Mouse (Mus musculus): ENCODE measurements around the gene Adora2b. TPM values are rescaled to one million over a fixed set of nuclear protein-coding genes. Genes with fewer than 3 reads are reported as not detected.

The Adora2b gene
- 3.2 to 12.4 TPM (median 7.9 TPM) in 3 replicates for total RNA-seq (2017)

DNA sequence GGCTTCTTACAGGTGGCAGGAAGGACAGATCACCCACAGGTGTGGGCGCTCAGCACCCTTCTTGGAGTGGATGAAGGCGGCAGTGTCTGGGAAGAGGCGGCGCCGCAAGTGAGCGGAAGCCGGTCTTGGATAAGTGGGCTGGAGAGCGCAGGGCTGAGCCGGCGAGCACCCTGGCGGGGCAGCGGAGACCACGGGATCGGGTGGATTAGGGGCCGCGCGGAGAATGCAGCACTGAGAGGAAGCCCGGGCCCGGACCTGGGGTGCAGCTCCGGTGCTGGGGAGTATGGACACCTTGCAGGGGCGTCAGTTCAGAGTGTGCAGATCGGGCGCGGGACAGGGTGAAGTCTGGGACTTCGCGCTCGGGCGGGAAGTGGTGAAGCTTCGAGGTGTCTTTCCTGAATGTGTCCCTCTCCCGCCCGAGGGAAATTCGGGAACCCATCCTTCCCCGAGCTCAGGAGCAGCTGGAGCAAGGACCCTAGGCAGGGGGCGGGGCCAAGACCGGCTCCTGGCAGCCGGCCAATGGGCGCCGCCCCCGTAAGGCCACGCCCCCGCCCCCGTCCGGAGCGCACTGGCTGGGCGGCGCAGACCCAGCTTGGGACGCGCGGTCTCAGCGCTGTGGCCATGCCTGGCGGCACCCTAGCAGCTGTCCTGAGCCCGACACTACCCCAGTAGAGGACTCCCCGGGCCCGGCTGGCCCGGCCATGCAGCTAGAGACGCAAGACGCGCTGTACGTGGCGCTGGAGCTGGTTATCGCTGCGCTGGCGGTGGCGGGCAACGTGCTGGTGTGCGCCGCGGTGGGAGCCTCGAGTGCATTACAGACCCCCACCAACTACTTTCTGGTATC is at the start of gene Adora2b:
Gene Adora2b, plus strand, starts transcription at position 584 of the 844 bp plus-strand sequence.
- peak; percentile 31 for ATAC-seq (replicated peaks; ENCODE audit: insufficient number of reproducible peaks, low FRiP score, low TSS enrichment, poor library complexity, severe bottlenecking)

GRCm38 (mm10) chr11:62200901-62201512 is 47.8 kb upstream of the Adora2b start:
- no peak for ATAC-seq (replicated peaks; ENCODE audit: insufficient number of reproducible peaks, low FRiP score, low TSS enrichment, poor library complexity, severe bottlenecking)

DNA sequence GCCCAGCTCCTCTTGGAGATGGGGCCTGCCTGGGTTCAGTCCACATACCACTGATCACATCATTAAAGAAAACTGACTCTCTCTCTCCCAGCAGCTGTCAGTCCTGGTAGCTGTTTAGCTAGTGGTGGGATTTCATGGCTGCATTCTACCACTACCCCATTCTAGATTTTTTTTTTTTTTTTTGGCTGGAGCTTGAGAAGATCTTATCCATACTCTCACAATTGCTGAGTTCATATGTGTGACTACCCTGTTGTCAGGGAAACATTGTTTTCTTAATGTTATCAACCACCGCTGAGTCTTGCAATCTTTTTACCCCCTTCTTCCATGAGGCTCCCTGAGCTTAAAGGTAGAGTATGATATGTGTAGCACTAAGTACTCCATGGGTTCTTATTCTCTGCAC is 46.1 kb upstream of the Adora2b start:
- 0 out of 2 replicates have a peak, but pooled peaks have one; percentile 17 for ATAC-seq (replicated peaks; ENCODE audit: insufficient number of reproducible peaks, low FRiP score, low TSS enrichment, poor library complexity, severe bottlenecking)

GRCm38 (mm10) chr11:62209111-62209510 is 39.7 kb upstream of the Adora2b start:
- ATAC-seq (replicated peaks; ENCODE audit: insufficient number of reproducible peaks, low FRiP score, low TSS enrichment, poor library complexity, severe bottlenecking), result no peak

- ATAC-seq (replicated peaks; ENCODE audit: insufficient number of reproducible peaks, low FRiP score, low TSS enrichment, poor library complexity, severe bottlenecking), result no peak
Measured at GRCm38 (mm10) chr11:62209891-62210290, 38.9 kb upstream of the Adora2b start.

DNA sequence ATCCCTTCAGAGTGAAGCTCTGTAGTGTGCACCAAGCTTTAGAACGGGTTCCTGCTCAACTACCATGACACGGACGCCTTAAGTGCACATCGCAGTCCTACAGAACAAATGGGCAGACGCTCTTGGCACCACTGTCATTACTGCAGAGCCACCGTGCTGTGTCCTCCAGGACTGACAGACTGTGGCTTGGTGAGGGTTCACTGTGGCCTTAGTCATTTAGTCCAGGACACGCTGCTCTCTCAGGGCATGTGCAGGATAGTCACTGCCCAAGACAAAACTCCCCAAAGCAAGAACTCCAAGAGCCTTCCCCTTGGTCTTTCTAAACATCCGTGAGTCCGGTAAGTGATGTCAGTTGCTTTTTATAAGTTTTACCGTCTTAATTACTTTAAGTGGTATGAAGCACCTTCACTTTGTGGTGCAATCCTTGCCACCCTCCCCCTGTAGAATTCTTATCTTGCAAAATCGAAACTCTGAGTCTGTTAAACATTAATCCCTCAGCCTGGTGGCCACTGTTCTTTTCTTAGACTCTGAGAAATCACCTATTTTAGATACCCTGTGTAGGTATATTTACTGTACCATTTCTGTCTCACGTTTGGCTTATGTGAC is 35.3 kb upstream of the Adora2b start:
- ATAC-seq (replicated peaks; ENCODE audit: insufficient number of reproducible peaks, low FRiP score, low TSS enrichment, poor library complexity, severe bottlenecking), result no peak

DNA sequence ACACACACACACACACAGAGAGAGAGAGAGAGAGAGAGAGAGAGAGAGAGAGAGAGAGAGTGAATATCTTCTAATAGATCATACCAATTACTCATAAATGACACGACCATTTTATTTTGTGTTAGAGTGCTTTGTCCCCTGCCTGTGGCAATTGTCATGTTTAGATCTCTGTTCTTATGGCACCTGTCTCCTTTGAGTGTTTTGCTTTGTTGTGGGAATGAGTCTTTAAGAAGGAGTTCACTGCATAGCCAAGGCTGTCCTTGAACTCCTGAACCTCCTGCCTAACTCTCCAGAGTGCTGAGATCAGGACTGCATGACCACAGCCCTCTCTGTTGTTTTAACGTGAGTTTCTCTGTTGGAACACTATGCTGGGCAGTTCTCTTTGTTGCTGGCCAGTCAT is 33.7 kb upstream of the Adora2b start:
- ATAC-seq (replicated peaks; ENCODE audit: insufficient number of reproducible peaks, low FRiP score, low TSS enrichment, poor library complexity, severe bottlenecking), result no peak

DNA sequence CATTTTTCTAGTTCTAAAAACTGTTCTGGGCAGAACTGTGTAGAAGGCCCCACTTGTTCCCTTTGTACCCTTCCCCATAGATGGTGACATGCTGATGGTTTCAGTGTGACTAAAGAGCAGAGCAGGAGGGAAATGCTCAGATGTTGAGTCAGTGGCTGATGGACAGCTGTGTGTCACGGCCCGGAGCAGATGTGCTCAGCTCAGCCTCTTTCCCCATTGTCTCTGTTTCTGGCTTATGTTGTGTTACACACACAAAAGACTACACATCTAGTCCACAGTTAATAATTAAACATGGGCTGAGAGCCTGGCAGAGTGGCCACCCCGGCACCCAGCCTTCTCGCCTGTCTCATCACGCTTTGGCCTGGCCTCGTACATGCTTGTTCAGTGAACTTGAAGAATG is 31.0 kb upstream of the Adora2b start:
- ATAC-seq (replicated peaks; ENCODE audit: insufficient number of reproducible peaks, low FRiP score, low TSS enrichment, poor library complexity, severe bottlenecking), result no peak

GRCm38 (mm10) chr11:62220756-62221510 is 27.9 kb upstream of the Adora2b start:
- peak; percentile 65; the same call in 1 of the 2 replicates for ATAC-seq (replicated peaks; ENCODE audit: insufficient number of reproducible peaks, low FRiP score, low TSS enrichment, poor library complexity, severe bottlenecking)

GRCm38 (mm10) chr11:62223416-62223815 is 25.4 kb upstream of the Adora2b start:
- ATAC-seq (replicated peaks; ENCODE audit: insufficient number of reproducible peaks, low FRiP score, low TSS enrichment, poor library complexity, severe bottlenecking), result no peak

GRCm38 (mm10) chr11:62223962-62224361 is 24.8 kb upstream of the Adora2b start:
- ATAC-seq (replicated peaks; ENCODE audit: insufficient number of reproducible peaks, low FRiP score, low TSS enrichment, poor library complexity, severe bottlenecking), result peak; percentile 86

- no peak for ATAC-seq (replicated peaks; ENCODE audit: insufficient number of reproducible peaks, low FRiP score, low TSS enrichment, poor library complexity, severe bottlenecking)
Measured at GRCm38 (mm10) chr11:62224797-62225196, 24.0 kb upstream of the Adora2b start.

DNA sequence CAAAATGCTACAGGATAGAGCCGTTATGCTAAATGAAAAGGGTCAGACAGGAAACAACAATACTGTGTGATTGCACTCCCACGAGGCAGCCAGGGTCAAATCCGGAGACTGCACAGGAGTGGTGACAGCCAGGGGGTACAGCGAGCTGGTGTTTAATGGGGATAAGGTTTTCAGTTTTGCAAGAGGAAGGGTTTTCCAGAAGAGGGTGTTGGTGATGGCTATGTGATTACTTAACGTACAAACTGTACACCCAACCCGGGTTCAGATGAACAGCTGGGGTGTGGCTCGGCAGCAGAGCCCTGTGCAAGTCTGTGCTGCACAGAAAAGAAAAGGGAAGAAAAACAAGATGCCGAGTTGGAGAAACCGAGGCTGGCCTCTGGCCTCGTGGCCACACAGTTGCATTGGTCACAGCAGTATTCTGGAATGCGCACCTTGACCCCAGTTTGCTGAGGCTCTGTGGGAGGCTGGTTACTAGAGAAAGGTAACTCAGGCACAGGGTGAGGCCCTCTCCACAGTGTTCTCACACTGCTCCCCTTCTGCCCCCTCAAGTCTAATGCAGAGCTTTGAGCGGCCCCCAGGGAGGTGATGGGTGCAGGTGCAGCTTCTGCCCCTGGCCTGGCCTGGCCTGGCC is 8.0 kb upstream of the Adora2b start:
- ATAC-seq (replicated peaks; ENCODE audit: insufficient number of reproducible peaks, low FRiP score, low TSS enrichment, poor library complexity, severe bottlenecking), result no peak

- no peak for ATAC-seq (replicated peaks; ENCODE audit: insufficient number of reproducible peaks, low FRiP score, low TSS enrichment, poor library complexity, severe bottlenecking)
Measured at GRCm38 (mm10) chr11:62243871-62244270, 4.9 kb upstream of the Adora2b start.

GRCm38 (mm10) chr11:62244471-62244870 is 4.3 kb upstream of the Adora2b start:
- ATAC-seq (replicated peaks; ENCODE audit: insufficient number of reproducible peaks, low FRiP score, low TSS enrichment, poor library complexity, severe bottlenecking), result no peak

- ATAC-seq (replicated peaks; ENCODE audit: insufficient number of reproducible peaks, low FRiP score, low TSS enrichment, poor library complexity, severe bottlenecking), result no peak
Measured at GRCm38 (mm10) chr11:62247759-62248400, 904 bp upstream of the Adora2b start.

DNA sequence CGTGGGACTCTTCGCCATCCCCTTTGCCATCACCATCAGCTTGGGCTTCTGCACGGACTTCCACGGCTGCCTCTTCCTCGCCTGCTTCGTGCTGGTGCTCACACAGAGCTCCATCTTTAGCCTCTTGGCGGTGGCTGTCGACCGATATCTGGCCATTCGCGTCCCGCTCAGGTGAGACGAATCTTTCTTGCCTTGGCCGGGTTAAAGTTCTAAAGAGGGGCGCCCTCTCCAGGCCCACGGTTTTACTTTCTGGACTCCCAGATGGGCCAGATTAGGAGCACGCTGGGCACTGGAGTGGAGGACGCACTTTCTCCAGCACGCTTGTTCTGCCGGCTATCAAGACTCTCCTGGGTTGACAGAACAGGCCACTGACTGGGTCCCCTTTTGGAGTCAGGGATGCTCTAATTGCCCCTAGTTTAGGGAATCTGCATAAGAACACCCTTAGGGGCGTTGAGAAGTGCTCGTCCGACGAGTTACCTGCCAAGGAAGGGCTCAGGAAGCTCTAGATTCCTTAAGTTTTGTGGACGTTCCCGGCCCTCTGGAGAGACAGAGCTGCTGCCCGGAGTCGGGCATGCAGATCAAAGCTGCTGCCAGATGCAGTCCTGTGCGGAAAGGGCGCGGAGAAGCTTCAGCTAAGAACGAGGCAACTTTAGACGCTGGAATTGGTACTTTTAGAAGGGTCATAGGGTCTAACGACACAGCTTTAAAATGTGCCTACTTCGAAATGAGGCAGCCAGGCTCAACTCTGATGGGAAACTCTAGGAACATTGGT is 668 bp downstream of the Adora2b start:
- peak; percentile 6; the same call in 1 of the 2 replicates for ATAC-seq (replicated peaks; ENCODE audit: insufficient number of reproducible peaks, low FRiP score, low TSS enrichment, poor library complexity, severe bottlenecking)
